Comparison of ENCODE assay signal across 20 mouse cellular contexts in genomic region chr8:12754115-12754514, GRCm38 (mm10). TPM values are rescaled to one million over a fixed set of nuclear protein-coding genes. Genes with fewer than 3 reads are reported as not detected.
DNase-seq lines count a peak whose midpoint lies in the region; ATAC-seq and TF ChIP-seq lines count a peak whose summit lies in the region.
"Had no signal": no experiment of that assay in that cellular context is flagged by ENCODE, and none has a peak within 500 bp of the region (broad histone marks: within the 10 kb centered on the region; RNA-seq: fewer than 3 reads in every experiment).

No protein-coding gene starts in this region.

- no peaks in the 10 kb centered on the region for H3K36me3 ChIP-seq in limb, embryonic 14.5 days (ENCODE audit: control insufficient read depth, insufficient read depth, low read length)
- no peaks in the 10 kb centered on the region for H3K36me3 ChIP-seq in limb, embryonic 10.5 days
- no peaks in the 10 kb centered on the region for H3K36me3 ChIP-seq in heart, embryonic 11.5 days (ENCODE audit: control insufficient read depth, insufficient read depth, low read length)
- H3K36me3 ChIP-seq: forebrain, embryonic 12.5 days; limb, embryonic 13.5 days; midbrain, embryonic 13.5 days had no signal

- H3K9ac ChIP-seq in limb, embryonic 14.5 days (ENCODE audit: low read depth, low read length, severe bottlenecking): no peak overlapping the region
- no peak overlapping the region for H3K9ac ChIP-seq in heart, embryonic 11.5 days (ENCODE audit: low read depth, low read length)
- H3K9ac ChIP-seq: forebrain, embryonic 12.5 days; limb, embryonic 13.5 days; midbrain, embryonic 13.5 days had no signal

- peak; percentile 38; the same call in 1 of the 2 replicates for ATAC-seq in limb, embryonic 14.5 days (ENCODE audit: low FRiP score, low read depth)
- no peak for ATAC-seq in heart, embryonic 11.5 days (replicated peaks; ENCODE audit: insufficient number of reproducible peaks, low FRiP score, low TSS enrichment)
- ATAC-seq: hindbrain, embryonic 16.5 days; midbrain, embryonic 13.5 days had no signal

- no peak overlapping the region for H3K4me3 ChIP-seq in limb, embryonic 14.5 days (replicated peaks; ENCODE audit: low read length)
- no peak overlapping the region for H3K4me3 ChIP-seq in limb, embryonic 10.5 days
- no peak overlapping the region for H3K4me3 ChIP-seq in heart, embryonic 11.5 days (ENCODE audit: low read depth, low read length)
- H3K4me3 ChIP-seq: forebrain, embryonic 12.5 days; gastrocnemius, adult 2 months; layer of hippocampus, adult 2 months; left cerebral cortex, adult 2 months; limb, embryonic 13.5 days; midbrain, embryonic 13.5 days; myocyte had no signal

- H3K27me3 ChIP-seq in limb, embryonic 14.5 days (ENCODE audit: control insufficient read depth, insufficient read depth, low read length): no peaks in the 10 kb centered on the region
- peaks cover 21% of the 10 kb centered on the region for H3K27me3 ChIP-seq in limb, embryonic 10.5 days (ENCODE audit: low read depth, poor library complexity, severe bottlenecking)
- no peaks in the 10 kb centered on the region for H3K27me3 ChIP-seq in heart, embryonic 11.5 days (ENCODE audit: control insufficient read depth, insufficient read depth, low read length)

- no peaks in the 10 kb centered on the region for H3K9me3 ChIP-seq in limb, embryonic 14.5 days (ENCODE audit: control insufficient read depth, low read length)
- no peaks in the 10 kb centered on the region for H3K9me3 ChIP-seq in limb, embryonic 10.5 days (replicated peaks)
- no peaks in the 10 kb centered on the region for H3K9me3 ChIP-seq in heart, embryonic 11.5 days (replicated peaks; ENCODE audit: control insufficient read depth, low read length)
- H3K9me3 ChIP-seq: forebrain, embryonic 12.5 days; limb, embryonic 13.5 days; midbrain, embryonic 13.5 days had no signal

- no peak overlapping the region for H3K27ac ChIP-seq in limb, embryonic 14.5 days (replicated peaks; ENCODE audit: low read depth, low read length)
- no peak overlapping the region for H3K27ac ChIP-seq in limb, embryonic 10.5 days
- no peak overlapping the region for H3K27ac ChIP-seq in heart, embryonic 11.5 days (ENCODE audit: low read depth, low read length)
- H3K27ac ChIP-seq: forebrain, embryonic 12.5 days; gastrocnemius, adult 2 months; layer of hippocampus, adult 2 months; left cerebral cortex, adult 2 months; limb, embryonic 13.5 days; midbrain, embryonic 13.5 days had no signal

- WGBS in limb, embryonic 14.5 days: 40% methylated on average over 5 of the region's 5 CpGs
- WGBS in limb, embryonic 10.5 days: 81% methylated on average over 5 of the region's 5 CpGs
- WGBS in heart, embryonic 11.5 days (ENCODE audit: insufficient replicate concordance): 74% methylated on average over 5 of the region's 5 CpGs

- no peak for TF ChIP-seq POLR2A in limb, embryonic 14.5 days (IDR thresholded peaks at IDR 0.05; ENCODE audit: borderline replicate concordance, extremely low read depth, insufficient read depth, insufficient read length)

- peaks cover 16% of the 10 kb centered on the region for H3K4me1 ChIP-seq in limb, embryonic 14.5 days (ENCODE audit: control insufficient read depth, insufficient read depth, low read length)
- peaks cover 20% of the 10 kb centered on the region for H3K4me1 ChIP-seq in limb, embryonic 10.5 days
- peaks cover 16% of the 10 kb centered on the region for H3K4me1 ChIP-seq in heart, embryonic 11.5 days (ENCODE audit: control insufficient read depth, insufficient read depth, low read length)

- H3K4me2 ChIP-seq in limb, embryonic 14.5 days (replicated peaks; ENCODE audit: low read depth, low read length, severe bottlenecking): no peak overlapping the region
- H3K4me2 ChIP-seq in heart, embryonic 11.5 days: no peak overlapping the region
- H3K4me2 ChIP-seq: forebrain, embryonic 12.5 days; limb, embryonic 13.5 days; midbrain, embryonic 13.5 days had no signal

- peak; percentile 47 for DNase-seq in adrenal gland, postnatal 10 days
- no peak for DNase-seq in adrenal gland, adult 2 months
- peak; percentile 54 for DNase-seq in limb, embryonic 14.5 days (ENCODE audit: low spot score)
- no peak for DNase-seq in limb, embryonic 10.5 days (ENCODE audit: low spot score)
- DNase-seq in kidney, adult 18-20 months: peak; percentile 65
- DNase-seq in kidney, postnatal 25 days: peak; percentile 68 to 85
- DNase-seq in urinary bladder, adult 18-20 months (ENCODE audit: low spot score in 2 of 2): no peak
- DNase-seq: adrenal gland, adult 8-10 months; gastrocnemius, adult 2 months; lung, adult 2 months; right cerebral cortex, adult 18-20 months; thymus, postnatal 4 days had no signal

RNA-seq across cellular contexts. Expression of gene Atp11a, which starts 2.7 kb away (rescaled TPM):
- total RNA-seq in adrenal gland, postnatal 10 days (2021): 10 to 100 TPM; 45.9 to 53.5 TPM
- 100 to 1,000 TPM; 124 to 139 TPM for total RNA-seq in adrenal gland, adult 2 months (2021)
- polyA plus RNA-seq in adrenal gland, adult 2 months (2012; rRNA removed): 101 and 103 TPM in 2 replicates
- polyA plus RNA-seq in limb, embryonic 14.5 days (2012; rRNA removed): 81.8 and 103 TPM in 2 replicates
- 26.0 and 30.7 TPM in 2 replicates for polyA plus RNA-seq in limb, embryonic 14.5 days (2014; fragmentation: Nextera tagmentation; extraction: Ambion mirVana)
- 7.9 and 10.8 TPM in 2 replicates for polyA plus RNA-seq in limb, embryonic 10.5 days (2016; fragmentation: Nextera tagmentation; extraction: Ambion mirVana)
- 15.6 and 16.4 TPM in 2 replicates for polyA plus RNA-seq in heart, embryonic 11.5 days (2014; fragmentation: Nextera tagmentation; extraction: Ambion mirVana)

Comparison
In these comparisons a context has a peak if more than half of its experiments do, and no peak if none do; other contexts are left out.
1. DNase-seq: peak in adrenal gland, postnatal 10 days (single experiment), limb, embryonic 14.5 days (single experiment), kidney, adult 18-20 months (single experiment) and kidney, postnatal 25 days (2 of 2); none in adrenal gland, adult 2 months (single experiment), limb, embryonic 10.5 days (single experiment) and urinary bladder, adult 18-20 months (0 of 2).